Mouse (Mus musculus) myocyte (in vitro differentiated cells): Measurements from ENCODE around the gene Nsf.

Experiments
- CEBPB ChIP-seq: IDR thresholded peaks from 2 replicates; pipeline ENCODE4 v1.6.1; 2011; ENCODE audit warnings: mild to moderate bottlenecking, moderate library complexity; ENCODE audit not compliant: poor library complexity, insufficient read depth, severe bottlenecking
- E2F4 ChIP-seq: IDR thresholded peaks from one replicate; pipeline ENCODE4 v1.6.1; 2011; ENCODE audit warnings: mild to moderate bottlenecking, control low read depth, moderate library complexity; ENCODE audit not compliant: insufficient read depth
- MAX ChIP-seq: IDR thresholded peaks from one replicate; pipeline ENCODE4 v1.6.1; 2011; ENCODE audit warnings: low read depth, mild to moderate bottlenecking, control low read depth
- MYOD1 ChIP-seq, 3 experiments: IDR thresholded peaks; one replicate each; pipeline ENCODE4 v1.6.1; 2011; ENCODE audit warnings: control low read depth in 2 of 3, low read depth in 2 of 3, mild to moderate bottlenecking in 2 of 3, moderate library complexity in 1 of 3; ENCODE audit not compliant: insufficient read length in 2 of 3, control insufficient read depth in 1 of 3
- MYOG ChIP-seq, 3 experiments: IDR thresholded peaks; one replicate each; pipeline ENCODE4 v1.6.1; 2011; ENCODE audit warnings: control low read depth in 2 of 3, low read depth in 2 of 3, mild to moderate bottlenecking in 2 of 3; ENCODE audit not compliant: insufficient read length in 2 of 3, control insufficient read depth in 1 of 3, insufficient read depth in 1 of 3
- POLR2A ChIP-seq: IDR thresholded peaks from one replicate; pipeline ENCODE4 v1.6.1; 2011; ENCODE audit warnings: low read depth, mild to moderate bottlenecking, control low read depth, moderate library complexity; ENCODE audit not compliant: insufficient read length
- POLR2AphosphoS2 ChIP-seq: IDR thresholded peaks from one replicate; pipeline ENCODE4 v1.6.1; 2011; ENCODE audit warnings: low read depth, control low read depth; ENCODE audit not compliant: insufficient read length
- REST ChIP-seq: IDR thresholded peaks from one replicate; pipeline ENCODE4 v1.6.1; 2011; ENCODE audit warnings: mild to moderate bottlenecking, control low read depth, moderate library complexity; ENCODE audit not compliant: insufficient read depth, insufficient read length
- TCF12 ChIP-seq: IDR thresholded peaks from one replicate; pipeline ENCODE4 v1.6.1; 2011; ENCODE audit warnings: mild to moderate bottlenecking, control low read depth; ENCODE audit not compliant: poor library complexity, insufficient read depth, severe bottlenecking
- TCF3 ChIP-seq: IDR thresholded peaks from one replicate; pipeline ENCODE4 v1.6.1; 2011; ENCODE audit warnings: low read depth, control low read depth; ENCODE audit not compliant: insufficient read length
- USF1 ChIP-seq: IDR thresholded peaks from one replicate; pipeline ENCODE4 v1.6.1; 2011; ENCODE audit warnings: low read depth, mild to moderate bottlenecking, control low read depth, moderate library complexity

DNA sequence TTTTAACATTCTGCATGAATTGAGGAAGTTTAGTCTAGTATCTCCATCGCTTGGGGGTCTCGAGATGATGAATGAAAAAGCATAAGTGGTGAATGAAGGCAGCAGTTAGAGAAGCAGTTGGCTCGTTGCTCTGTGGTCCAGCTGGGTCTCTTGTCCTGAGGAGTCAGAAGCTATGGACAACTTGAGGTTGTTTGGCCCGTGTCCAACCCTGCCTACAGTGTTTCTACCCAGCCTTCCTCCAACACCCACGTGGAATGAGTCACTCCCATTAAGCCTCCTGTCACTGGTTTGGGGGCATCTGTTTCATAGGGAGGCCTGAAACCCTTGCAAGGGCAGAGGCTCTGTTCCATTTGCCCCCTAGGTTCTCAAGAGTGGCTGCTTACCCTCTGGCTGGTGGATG, 163.9 kb downstream of the Nsf start:
- TF ChIP-seq MYOD1 (IDR thresholded peaks at IDR 0.05; ENCODE audit: control insufficient read depth in 1 of 3, insufficient read length in 2 of 3, low read depth in 2 of 3) (no peak), POLR2A (no peak), MYOG (IDR thresholded peaks at IDR 0.05; ENCODE audit: control insufficient read depth in 1 of 3, insufficient read depth in 1 of 3, insufficient read length in 2 of 3, low read depth in 2 of 3) (no peak), MAX (no peak), E2F4 (no peak), POLR2AphosphoS2 (no peak), USF1 (no peak), CEBPB (no peak), TCF12 (no peak), TCF3 (no peak), REST (no peak)
